10 mouse cellular contexts compared by ENCODE assay signal in genomic region chr16:90381633-90382032, GRCm38 (mm10). TPM values are rescaled to one million over a fixed set of nuclear protein-coding genes. Genes with fewer than 3 reads are reported as not detected.
A peak's percentile ranks its signal among the peaks of the same experiment; 100 is the strongest.
DNase-seq lines count a peak whose midpoint lies in the region.
"Had no signal": no experiment of that assay in that cellular context is flagged by ENCODE, and none has a peak within 500 bp of the region (broad histone marks: within the 10 kb centered on the region; RNA-seq: fewer than 3 reads in every experiment).

No protein-coding gene starts in this region.

- DNase-seq in adrenal gland, postnatal 10 days: peak; percentile 29
- DNase-seq in adrenal gland, adult 18-20 months (ENCODE audit: low spot score in 2 of 2): no peak
- DNase-seq in kidney, postnatal 10 days: peak; percentile 38
- DNase-seq in kidney, adult 18-20 months: no peak
- DNase-seq in thymus, postnatal 4 days: peak; percentile 40
- no peak for DNase-seq in thymus, postnatal 14 days
- DNase-seq in yolk sac, embryonic 10.5 days (ENCODE audit: low spot score): no peak
- no peak for DNase-seq in frontal cortex, postnatal 10 days (ENCODE audit: low spot score in 2 of 2)
- DNase-seq: B cell, adult 2 months; right cerebral cortex, postnatal 25 days had no signal

RNA-seq across cellular contexts. Expression of gene Hunk, which starts 4.2 kb away (rescaled TPM):
- 1 to 10 TPM; 5.5 to 7.7 TPM for total RNA-seq in adrenal gland, postnatal 10 days (2021)
- total RNA-seq in adrenal gland, adult 18-20 months (2021): 1 to 10 TPM; 2.8 to 3.7 TPM

Comparison
In these comparisons a context has a peak if more than half of its experiments do, and no peak if none do; other contexts are left out.
1. DNase-seq: peak in adrenal gland, postnatal 10 days (single experiment), kidney, postnatal 10 days (single experiment) and thymus, postnatal 4 days (single experiment); none in adrenal gland, adult 18-20 months (0 of 2), kidney, adult 18-20 months (single experiment), thymus, postnatal 14 days (single experiment), yolk sac, embryonic 10.5 days (single experiment) and frontal cortex, postnatal 10 days (0 of 2).